Mouse (Mus musculus): Measurements from ENCODE around the gene 2310057M21Rik. TPM values are rescaled to one million over a fixed set of nuclear protein-coding genes. Genes with fewer than 3 reads are reported as not detected.
A peak's percentile ranks its signal among the peaks of the same experiment; 100 is the strongest.
"Not testable (repeated sequence)": the region's sequence is repeated elsewhere in the genome, so short reads cannot be mapped to it uniquely, and the experiment has no call there.

2310057M21Rik gene
- 10 to 100 TPM; 27.1 to 34.8 TPM for total RNA-seq (2021)

DNA sequence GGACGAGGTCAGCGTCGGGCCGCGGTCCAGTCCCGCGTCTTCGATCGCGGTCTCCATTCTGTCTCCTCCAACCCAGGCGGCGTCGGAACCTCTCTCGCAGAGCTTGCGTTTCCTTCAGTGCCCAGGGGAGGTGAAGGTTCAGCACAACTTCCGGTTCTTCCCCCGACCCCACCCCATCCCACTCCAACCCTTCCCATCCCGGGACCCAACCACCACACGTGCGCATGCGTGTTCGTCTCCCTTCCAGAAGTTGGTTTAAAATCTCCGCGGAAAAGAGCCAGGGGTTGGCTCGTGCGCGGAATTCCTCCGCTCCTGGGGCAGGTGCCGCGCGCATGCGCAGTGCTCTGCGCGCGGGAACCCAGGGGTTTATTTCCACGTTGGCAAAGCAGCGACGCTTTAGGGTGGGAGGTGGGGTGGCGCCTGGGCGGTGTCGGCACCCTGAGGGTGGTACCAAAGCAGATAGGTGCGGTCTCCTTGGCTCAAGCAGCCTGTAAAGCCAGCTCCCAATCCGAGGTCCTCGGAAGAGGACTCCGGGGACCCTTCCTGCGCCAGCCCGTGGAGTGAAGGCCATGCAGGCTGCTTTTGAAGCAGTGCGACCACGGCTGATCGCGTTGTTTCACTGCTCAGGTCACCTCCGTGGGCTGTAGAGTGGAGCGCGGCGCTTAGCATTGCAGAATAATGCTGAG, at the start of gene 2310057M21Rik:
Gene 2310057M21Rik (minus strand): TSS at position 145 of the 686 bp plus-strand sequence.
- peak; percentile 94 to 96 for DNase-seq (ENCODE audit: extremely low spot score in 1 of 2, low spot score in 2 of 2)
- intact Hi-C loops (cut with DNase I): no loop called here

DNA sequence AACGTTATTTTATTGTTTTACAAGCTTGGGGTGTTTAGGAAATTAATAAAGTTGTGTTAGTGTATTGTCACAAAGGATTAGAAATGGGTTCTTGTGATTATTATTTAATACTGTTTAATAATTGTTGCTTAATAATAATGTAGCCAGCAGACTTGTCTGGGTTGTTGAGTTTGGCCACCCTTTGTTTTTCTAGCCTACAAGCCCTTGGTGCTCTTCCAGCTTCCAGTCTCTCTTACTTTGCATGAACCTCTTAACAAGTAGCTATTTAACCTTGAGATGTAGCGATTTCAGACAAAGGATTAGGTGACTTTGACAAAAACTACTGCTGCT, 49.3 kb upstream of the 2310057M21Rik start:
- intact Hi-C loops (cut with DNase I): no loop called here
- no peak for DNase-seq (ENCODE audit: extremely low spot score in 1 of 2, low spot score in 2 of 2)

DNA sequence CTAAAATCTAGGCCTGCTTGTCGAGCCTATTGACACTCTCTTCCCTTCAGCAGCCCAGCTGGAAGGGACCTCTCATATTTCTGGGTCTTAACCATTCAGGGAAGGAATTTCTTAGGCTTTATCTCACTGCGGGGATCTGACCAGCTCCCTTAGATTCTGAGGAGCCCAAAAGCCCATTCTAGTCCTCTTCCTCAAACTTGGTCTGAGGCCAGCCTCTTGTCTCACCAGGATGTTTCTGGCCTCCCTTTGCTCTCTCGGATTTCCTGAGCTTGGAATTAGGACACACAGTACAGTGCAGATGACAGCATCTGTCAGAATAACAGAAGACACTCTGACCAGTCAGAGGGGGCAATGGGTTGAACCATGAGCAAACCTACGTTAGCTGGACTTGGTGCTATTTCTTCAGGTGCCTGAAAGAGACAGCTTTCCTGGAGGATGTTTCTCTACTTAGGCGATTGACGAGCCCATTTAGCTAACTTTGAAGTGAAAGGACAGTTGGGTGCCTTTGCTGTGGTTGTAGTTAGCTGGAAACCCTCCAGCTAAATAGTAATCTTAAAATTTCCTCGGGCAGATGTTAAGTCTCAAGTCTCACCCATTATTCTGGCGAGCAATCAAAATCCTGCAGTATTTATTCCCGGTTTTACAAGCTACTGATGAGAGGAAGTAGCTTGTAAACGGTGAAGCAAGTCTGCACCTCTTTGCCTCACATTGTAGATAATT, 48.8 kb upstream of the 2310057M21Rik start:
- peak in 1 of 2 experiments; percentile 25 for DNase-seq (ENCODE audit: extremely low spot score in 1 of 2, low spot score in 2 of 2)
- intact Hi-C loops (cut with DNase I): no loop called here

DNA sequence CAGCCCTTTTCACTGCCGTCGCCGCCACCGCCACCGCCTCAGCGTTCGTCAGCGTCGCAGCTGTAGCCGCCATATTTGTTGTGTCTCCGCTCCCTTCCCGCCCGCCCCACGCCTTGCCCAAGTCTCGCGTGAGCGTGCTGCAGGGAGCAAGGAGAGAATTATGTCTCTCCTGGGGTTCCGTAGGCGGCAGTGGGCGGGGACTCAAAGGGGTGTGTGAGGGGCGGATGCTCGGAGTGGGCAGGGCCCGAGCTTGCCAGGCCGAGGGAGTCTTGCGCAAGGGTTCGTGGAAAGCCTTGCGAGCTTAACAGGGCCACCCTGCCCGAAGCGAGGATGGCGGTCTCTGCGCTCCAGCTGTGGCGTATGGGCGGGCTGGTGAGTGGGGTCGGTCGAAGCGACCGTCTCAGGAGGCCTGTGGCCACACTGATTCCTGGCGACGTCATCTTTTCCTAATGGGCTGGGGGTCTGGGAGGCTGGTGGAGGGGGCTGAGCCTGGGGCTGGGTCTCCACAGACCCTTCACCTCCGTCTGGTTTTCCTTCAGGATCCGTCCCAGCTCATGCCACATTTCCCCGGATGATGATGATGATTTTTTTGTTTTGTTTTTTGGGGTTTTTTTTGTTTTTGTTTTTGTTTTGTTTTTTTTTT, 48.0 kb upstream of the 2310057M21Rik start, which contains the start of the genes Ikzf5 and Acadsb:
Gene Ikzf5 (minus strand): TSS at position 106 of the 643 bp plus-strand sequence.
Gene Acadsb (plus strand): TSS at position 186 of the 643 bp plus-strand sequence.
- peak; percentile 98 to 99 for DNase-seq (ENCODE audit: extremely low spot score in 1 of 2, low spot score in 2 of 2)
- intact Hi-C loops (cut with DNase I): no loop called here

DNA sequence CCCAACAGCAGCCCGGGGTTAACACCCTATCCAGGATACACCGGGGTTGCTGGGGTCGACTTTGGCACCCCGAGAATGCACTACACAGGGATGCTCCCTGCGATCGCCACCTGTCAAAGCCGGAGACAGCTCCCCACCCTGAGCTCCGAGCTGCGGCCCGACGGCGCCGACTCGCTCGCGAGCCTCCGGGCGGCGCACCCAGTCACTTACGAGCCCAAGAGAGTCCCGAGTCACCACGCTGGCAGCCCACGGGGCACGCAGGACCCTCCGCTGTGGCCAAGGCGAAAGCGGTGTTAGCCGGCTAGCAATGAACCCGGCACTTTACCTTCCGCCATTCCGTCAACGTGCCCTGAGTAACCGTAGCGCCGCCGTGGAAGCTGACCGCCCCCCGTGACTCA, 47.4 kb upstream of the 2310057M21Rik start:
- DNase-seq (ENCODE audit: extremely low spot score in 1 of 2, low spot score in 2 of 2): peak in 1 of 2 experiments; percentile 57
- intact Hi-C loops (cut with DNase I): no loop called here

DNA sequence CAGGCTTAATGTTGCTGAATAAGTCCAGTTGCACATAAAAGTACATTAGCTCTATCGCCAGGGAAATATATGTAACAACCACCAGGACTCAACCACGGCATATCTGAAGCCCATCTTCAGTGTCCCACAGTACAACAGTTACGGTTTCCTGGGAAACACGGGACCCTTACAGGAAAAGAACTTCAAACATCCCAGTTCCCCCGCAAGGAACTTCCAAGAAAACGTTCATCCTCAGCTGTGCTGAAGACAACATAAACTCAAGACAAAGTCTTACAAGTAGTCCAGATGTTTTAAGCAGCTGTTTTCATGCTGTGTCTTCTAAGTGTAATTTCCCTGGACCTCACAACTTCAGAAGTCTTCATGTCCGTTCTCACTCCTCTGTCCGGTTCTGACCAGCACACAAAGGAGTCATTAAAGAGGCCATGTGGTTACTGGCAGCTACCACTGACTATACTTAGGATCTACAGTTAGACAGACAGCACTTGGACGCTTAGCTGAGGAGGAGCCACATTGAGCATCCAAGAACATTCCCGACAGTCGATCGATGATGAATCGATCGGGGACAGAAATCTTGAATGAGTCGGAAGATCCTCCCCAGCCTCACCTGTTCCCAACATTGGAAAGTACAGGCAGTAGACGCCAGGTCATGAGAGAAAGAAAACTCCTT, 46.9 kb upstream of the 2310057M21Rik start:
- intact Hi-C loops (cut with DNase I): no loop called here

DNA sequence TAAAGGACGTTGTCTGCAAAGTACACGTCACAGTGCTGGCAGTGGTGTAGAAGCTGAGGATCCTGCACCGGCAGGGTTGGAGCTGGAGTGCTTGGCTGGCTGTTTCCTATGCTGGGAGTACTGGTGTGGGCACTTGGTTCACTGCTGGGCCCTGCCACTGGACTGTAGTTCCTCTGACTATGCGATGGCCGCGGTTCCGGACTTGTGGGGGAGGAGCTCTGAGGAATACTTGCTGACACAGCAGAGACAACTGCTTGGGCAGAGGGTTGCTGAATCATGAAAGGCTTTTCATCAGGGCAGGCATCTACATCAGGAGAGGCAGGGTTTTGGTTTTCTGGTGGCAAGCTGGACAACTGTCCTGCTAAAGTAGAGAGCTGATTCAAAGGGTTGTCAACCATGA, 29.2 kb upstream of the 2310057M21Rik start:
- intact Hi-C loops (cut with DNase I); DNase-seq (ENCODE audit: extremely low spot score in 1 of 2, low spot score in 2 of 2): not testable (repeated sequence)

More for the DNA sequence above, 46.9 kb upstream of the 2310057M21Rik start:
- DNase-seq (ENCODE audit: extremely low spot score in 1 of 2, low spot score in 2 of 2): no peak

DNA sequence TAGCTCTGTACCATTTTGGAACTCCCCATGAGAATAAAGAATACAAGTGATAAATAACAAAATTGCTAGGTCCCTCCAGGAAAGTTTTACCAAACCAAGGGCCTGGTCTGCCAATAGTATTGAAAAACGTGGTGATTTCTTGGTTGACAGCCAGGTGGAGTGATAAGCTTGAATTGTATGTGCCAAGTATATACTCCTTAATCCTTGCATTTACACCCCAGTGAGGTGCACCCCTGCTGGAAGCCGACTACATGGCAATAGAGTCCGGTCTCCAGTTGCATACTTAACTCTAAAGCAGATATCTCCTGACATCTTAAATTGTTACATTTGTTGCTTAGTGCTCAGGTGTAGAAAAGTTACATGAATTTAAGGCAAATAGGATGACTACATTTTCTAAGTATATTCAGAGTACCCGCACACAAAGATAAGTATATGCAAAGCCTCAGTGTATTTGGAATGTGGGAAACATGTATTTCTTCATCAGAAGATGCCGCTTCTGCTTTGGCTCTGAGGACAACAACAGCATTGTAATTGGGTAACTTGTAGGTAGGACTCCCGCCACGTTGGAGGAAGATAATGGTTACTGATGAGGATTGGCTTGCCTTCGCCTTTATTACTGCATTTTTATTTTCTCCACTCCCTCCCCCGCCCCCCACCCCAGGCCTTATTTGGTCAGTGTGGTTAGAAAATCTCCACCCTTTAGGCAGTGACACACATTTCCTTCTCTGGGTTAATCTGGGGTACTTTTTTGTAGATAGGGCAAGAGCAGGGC, 9.5 kb upstream of the 2310057M21Rik start:
- intact Hi-C loops (cut with DNase I): no loop called here

DNA sequence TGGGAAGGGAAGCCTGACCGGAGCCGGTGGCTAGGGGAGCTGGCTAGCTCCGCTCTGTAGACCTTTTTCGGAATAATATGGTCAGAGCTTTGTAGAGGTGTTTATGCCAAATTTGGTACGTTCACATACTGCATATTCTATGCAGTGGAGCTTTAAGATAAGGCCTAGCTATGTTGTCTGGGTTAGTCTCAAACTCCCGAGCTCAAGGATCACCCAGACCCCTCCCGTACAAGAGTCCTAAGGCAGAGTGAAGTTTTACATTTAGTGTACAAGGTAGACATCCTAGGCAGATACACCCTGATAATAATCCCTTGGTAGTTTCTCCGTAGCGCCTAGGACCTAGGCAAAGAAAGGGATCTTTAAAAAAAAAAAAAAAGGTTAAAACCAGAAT, 8.9 kb upstream of the 2310057M21Rik start:
- intact Hi-C loops (cut with DNase I): no loop called here
- DNase-seq (ENCODE audit: extremely low spot score in 1 of 2, low spot score in 2 of 2): no peak

More for the DNA sequence above, 9.5 kb upstream of the 2310057M21Rik start:
- no peak for DNase-seq (ENCODE audit: extremely low spot score in 1 of 2, low spot score in 2 of 2)

DNA sequence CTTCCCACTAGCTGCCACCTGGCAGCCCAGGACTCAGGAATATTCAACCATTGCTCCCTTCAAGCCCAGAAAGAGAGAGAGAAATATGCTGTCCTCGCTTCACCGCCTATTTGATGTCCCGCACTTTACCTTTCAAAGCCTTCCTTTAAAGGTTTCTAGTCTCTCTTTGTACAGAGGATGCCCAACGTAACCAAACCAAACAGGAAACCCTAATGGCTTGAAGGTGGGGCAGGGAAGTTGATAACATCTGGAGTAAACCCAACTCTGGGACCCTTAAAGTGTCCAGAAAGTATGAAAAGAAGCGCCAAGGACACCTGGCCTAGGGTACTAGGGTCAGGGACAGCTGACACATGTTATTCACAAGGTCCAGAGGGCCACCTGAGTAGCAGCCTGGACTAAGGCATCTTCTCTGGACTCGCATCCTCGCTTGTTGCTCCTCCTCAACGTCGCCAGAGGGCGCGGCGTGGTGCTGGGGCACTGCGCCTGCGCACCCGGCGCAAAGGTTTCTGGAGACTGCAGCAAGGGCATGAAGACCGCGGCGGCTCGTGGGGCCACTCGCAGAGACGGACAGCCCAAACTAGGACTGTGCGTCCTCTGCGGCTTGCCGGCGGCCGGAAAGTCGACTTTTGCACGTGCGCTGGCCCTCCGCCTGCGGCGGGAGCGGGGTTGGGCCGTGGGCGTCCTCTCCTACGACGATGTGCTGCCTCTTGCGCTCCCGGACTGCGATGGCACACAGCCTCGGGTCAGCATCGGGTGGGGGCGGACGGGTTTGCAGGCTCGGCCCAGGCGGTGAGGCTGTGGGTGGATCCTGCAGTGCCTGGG, 8.3 kb upstream of the 2310057M21Rik start, which contains the start of gene Pstk:
Gene Pstk (plus strand): TSS at position 494 of the 822 bp plus-strand sequence.
- intact Hi-C loops (cut with DNase I): no loop called here
- DNase-seq (ENCODE audit: extremely low spot score in 1 of 2, low spot score in 2 of 2): peak; percentile 85 to 91

DNA sequence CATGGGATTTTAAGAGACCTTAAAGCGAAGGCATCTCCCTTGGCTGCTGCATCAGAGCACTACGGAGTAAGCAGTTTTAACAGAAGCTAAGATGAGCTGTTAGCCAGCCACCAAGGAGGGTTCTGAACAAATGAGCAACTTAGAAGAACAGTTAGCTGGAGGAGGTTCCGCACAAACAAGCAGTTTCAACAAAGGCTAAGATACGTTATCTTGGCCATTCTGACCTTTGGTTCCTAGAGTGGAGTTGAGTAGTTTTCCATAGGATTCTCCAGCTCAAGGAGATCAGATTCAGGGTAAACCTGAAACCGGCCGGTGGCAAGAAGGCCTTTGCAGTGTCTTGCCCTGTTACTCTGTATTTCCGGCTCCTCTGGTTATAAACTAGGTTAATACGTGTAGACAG, 1.6 kb upstream of the 2310057M21Rik start:
- intact Hi-C loops (cut with DNase I): no loop called here
- no peak for DNase-seq (ENCODE audit: extremely low spot score in 1 of 2, low spot score in 2 of 2)

DNA sequence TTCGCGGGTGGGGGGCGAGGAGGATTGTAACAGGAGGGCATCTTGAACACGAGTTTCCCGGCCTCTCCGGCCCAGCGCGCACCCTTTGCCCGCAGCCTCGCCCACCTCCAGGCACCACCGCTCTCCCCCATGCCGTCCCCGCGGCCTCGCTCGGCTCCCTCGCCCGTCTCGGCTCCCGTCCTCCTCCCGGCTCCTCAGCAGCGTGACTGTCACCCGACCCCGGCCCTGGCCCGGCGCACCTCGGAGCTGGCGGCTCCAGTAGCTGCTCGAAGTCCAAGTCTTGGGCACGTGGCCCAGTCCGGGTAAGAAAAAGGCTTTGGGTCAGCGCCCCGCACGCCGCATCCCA, 317 bp downstream of the 2310057M21Rik start:
- intact Hi-C loops (cut with DNase I): no loop called here
- DNase-seq (ENCODE audit: extremely low spot score in 1 of 2, low spot score in 2 of 2): no peak

DNA sequence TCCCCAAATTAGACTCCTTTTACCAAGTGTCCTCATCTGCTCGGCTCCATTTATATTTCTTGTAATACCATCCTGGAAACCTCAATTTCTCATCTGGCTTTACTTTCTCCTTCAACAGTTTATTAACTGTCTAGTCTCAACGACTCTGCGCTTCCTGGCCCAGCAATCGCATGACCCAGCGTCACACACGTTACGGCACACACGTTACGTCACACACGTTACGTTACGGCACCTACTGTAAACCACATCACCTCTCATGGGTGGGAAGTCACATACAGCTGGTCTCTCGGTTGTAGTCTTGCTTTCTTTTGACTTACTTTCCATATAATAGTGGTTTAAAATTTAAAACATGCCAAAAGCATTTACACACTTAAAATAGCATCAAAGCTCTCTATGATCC, 6.5 kb downstream of the 2310057M21Rik start:
- DNase-seq (ENCODE audit: extremely low spot score in 1 of 2, low spot score in 2 of 2): no peak
- intact Hi-C loops (cut with DNase I): no loop called here

DNA sequence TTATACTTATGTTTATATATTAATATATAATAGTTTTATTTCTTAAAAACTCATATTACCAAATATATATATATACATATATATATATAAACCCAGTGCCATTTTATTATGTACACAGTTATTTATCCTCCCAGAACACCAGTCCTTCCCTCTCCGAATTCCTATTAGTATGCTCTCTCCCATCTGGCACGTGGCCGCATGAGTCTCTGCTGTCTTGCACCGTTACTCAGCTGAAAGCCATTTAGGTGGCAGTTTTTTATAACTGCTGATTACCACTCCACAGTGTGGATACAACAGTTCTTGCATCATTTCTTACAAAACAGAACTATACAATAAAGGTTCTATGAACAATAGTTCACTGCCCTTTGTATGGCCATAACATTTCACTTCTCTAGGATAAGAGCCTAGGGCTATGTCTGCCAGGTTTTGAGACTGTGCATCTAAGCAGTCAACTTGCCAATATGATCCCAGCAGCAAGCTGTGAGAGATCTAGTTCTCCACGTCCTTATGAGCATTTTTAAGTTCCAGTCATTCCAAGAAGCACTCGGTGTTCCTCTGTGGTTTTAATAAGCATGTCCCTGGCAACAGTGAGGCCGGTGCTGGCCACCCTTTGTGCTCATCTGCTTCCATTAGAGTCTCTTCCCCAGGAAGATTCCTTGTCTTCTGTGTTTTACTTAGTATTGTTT, 16.6 kb downstream of the 2310057M21Rik start:
- intact Hi-C loops (cut with DNase I): no loop called here
- DNase-seq (ENCODE audit: extremely low spot score in 1 of 2, low spot score in 2 of 2): no peak

DNA sequence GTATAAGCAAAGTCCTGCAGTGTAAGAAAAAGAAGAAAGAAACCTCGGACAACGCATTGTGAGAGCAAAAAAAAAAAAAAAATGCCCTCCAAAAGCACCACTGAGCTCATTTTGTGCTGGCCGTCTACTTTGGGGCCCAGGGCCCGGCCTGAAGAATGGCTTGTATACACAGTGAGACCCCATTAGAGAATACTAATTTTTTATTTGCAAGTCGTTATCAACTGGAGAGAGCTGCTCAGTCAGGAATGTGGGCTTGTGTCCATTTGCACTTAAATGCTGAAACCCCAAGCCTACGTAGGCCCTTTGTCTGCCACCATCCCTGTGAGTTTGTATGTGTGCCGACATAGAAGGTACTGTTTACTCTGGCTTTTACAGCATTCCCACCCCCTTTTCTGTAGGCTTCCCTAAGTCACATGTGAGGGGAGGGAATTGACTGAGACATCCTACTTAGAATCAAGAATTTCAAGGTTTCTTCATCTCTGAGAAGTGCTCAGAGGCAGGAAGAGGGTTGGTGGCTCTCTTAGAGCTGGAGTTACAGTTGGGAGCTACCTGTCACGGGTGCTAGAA, 25.0 kb downstream of the 2310057M21Rik start:
- no peak for DNase-seq (ENCODE audit: extremely low spot score in 1 of 2, low spot score in 2 of 2)
- intact Hi-C loops (cut with DNase I): no loop called here

DNA sequence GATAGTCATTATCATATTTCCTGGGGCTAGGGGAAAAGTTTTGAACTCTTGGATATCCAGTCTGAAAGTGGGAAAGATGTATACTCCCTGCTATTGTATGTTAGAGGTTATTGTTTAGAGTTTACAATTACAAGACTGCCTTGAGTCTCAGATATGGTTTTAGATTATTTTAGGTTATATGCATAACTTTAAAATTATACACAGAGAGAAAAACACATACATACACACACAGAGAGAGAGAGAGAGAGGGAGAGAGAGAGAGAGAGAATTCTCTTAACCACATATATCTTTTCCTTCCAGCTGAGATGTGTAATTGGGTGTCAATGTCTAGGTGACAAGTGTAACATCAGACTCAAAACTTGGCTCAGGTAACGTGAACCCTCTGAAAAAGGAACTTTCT, 29.0 kb downstream of the 2310057M21Rik start, which contains the start of gene Fam24a:
Gene Fam24a (plus strand): TSS at position 301 of the 400 bp plus-strand sequence.
- intact Hi-C loops (cut with DNase I): no loop called here
- no peak for DNase-seq (ENCODE audit: extremely low spot score in 1 of 2, low spot score in 2 of 2)

DNA sequence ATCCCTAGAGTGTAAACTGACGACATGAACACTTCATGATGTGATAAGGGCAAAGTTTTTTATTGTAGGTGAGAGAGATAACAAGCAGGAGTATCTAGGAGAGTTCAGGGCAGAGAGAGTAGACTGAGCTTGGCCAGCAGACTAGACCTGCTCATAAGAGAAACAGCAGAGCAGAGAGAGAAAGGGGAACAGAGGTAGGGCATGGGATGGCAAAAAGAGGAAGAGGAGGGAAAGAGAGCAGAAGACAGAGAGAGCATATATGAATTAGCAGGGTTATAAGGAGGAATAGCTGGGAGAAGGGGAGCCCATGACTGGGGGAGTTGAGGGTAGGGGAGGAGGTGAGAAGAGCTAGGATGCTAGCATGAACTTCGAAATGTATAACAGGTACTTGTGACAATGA, 30.9 kb downstream of the 2310057M21Rik start:
- intact Hi-C loops (cut with DNase I): no loop called here
- no peak for DNase-seq (ENCODE audit: extremely low spot score in 1 of 2, low spot score in 2 of 2)
